Mouse (Mus musculus) brain, embryonic 14.5 days (tissue): Measurements from ENCODE around the gene Ccl24.

Experiments used
- CTCF ChIP-seq: fragments of 200-500 bp; IDR thresholded peaks from 2 replicates; pipeline ENCODE4 v1.5.1; 2012; ENCODE audit warnings: inconsistent platforms, mild to moderate bottlenecking, moderate library complexity, borderline replicate concordance; ENCODE audit not compliant: insufficient read depth, insufficient read length; ENCODE audit errors: extremely low read depth
- POLR2A ChIP-seq: fragments of 200-500 bp; IDR thresholded peaks from 2 replicates; pipeline ENCODE4 v1.6.1; 2012; ENCODE audit warnings: mild to moderate bottlenecking, inconsistent platforms, borderline replicate concordance; ENCODE audit not compliant: poor library complexity, insufficient read depth, insufficient read length, severe bottlenecking; ENCODE audit errors: extremely low read depth

DNA sequence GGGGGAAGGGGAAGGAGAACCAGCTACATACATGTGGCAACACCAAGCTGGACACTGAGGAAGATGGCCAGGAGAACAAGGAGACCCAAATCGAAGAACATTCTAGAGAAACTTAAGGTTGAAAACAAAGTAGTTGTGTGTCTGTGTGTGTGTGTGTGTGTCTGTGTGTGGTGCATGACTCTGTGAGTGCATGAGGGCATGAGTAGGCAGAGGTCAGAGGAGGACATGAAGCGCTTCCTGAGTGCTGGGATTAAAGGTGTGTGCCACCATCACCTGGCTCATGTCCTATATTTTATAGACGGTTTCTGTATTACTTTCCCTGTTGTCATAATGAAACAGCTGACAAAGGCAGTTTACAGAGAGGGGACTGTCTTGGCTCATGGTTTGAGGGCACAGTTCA lies 9.4 kb downstream of the Ccl24 start, which contains the start of gene Ccl26:
- TF ChIP-seq CTCF (no peak), POLR2A (no peak)
